Mouse (Mus musculus): ENCODE data around the gene Lrrc30.

Gene Lrrc30

GRCm38 (mm10) chr17:67583422-67583821 is 49.1 kb downstream of the Lrrc30 start:
- DNase-seq (ENCODE audit: low read depth, low spot score), result no peak

GRCm38 (mm10) chr17:67582681-67583356 is 49.7 kb downstream of the Lrrc30 start:
- no peak for DNase-seq (ENCODE audit: low read depth, low spot score)

- DNase-seq (ENCODE audit: low read depth, low spot score), result no peak
Observed at GRCm38 (mm10) chr17:67581839-67582238, 50.7 kb downstream of the Lrrc30 start.
